25 mouse cellular contexts compared by ENCODE assay signal in the genomic region with DNA sequence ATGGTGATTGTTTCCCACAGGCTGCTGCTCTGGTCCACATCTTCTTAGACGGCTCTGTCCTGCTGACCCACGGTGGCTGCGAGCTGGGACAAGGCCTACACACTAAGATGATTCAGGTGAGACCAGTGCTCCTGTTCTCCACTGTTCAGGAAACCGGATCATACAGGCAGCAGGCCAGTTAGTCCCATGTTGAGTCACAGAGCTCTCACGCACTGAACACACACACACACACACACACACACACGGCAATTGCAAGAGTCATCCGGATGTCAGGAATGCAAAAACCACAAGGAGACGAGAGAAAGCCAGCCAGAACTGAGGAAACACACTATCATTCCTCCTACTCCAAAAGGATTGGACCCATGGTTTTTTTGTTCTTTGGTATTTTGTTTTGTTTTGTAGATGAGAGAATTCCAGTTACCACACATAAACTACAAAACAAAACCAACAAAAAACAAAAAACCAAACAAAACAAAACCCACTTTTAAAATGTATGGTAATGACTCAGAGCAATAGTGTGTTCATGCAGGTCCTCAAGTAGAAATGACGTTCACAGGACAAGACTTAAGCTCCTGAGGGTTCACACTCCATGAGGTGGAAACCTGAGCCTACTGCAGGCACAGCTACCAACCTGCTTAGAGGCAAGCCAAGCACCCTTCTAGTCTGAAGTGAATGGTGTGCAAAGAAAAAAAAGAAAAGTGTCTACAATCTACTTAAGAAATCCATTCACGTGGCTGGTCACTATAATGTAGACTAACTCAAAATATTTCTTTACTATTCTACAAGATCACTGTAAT. TPM values are rescaled to one million over a fixed set of nuclear protein-coding genes. Genes with fewer than 3 reads are reported as not detected.
DNase-seq lines count a peak whose midpoint lies in the region; TF ChIP-seq lines count a peak whose summit lies in the region.
"Had no signal": no experiment of that assay in that cellular context is flagged by ENCODE, and none has a peak within 500 bp of the region (broad histone marks: within the 10 kb centered on the region; RNA-seq: fewer than 3 reads in every experiment).

No protein-coding gene starts in this region.

- peak overlapping the region; percentile 27 for H3K4me2 ChIP-seq in myocyte (ENCODE audit: low read depth)
- H3K4me2 ChIP-seq: liver, embryonic 11.5 days; midbrain, embryonic 12.5 days; neural tube, embryonic 13.5 days had no signal

- no peaks in the 10 kb centered on the region for H3K79me2 ChIP-seq in myocyte (ENCODE audit: control insufficient read depth, insufficient read depth)

- no peak for TF ChIP-seq POLR2A in lung, adult 2 months (IDR thresholded peaks at IDR 0.05; ENCODE audit: borderline replicate concordance, extremely low read depth, low read depth, low read length)
- no peak for TF ChIP-seq POLR2A in myocyte (IDR thresholded peaks at IDR 0.05; ENCODE audit: insufficient read length, low read depth)

- H3ac ChIP-seq in myocyte (ENCODE audit: control insufficient read depth, insufficient read length), result no peak overlapping the region

- H3K27me3 ChIP-seq in myocyte (ENCODE audit: control insufficient read depth, insufficient read depth, insufficient read length), result peaks cover under 1% of the 10 kb centered on the region
- H3K27me3 ChIP-seq: midbrain, embryonic 12.5 days; neural tube, embryonic 13.5 days had no signal

- no peaks in the 10 kb centered on the region for H3K4me1 ChIP-seq in lung, adult 2 months (ENCODE audit: control insufficient read depth, insufficient read depth, low read length)
- H3K4me1 ChIP-seq: hindbrain, embryonic 10.5 days; midbrain, embryonic 12.5 days; neural tube, embryonic 13.5 days had no signal

- H3K4me3 ChIP-seq in lung, adult 2 months (replicated peaks; ENCODE audit: extremely low read depth, low read depth, low read length), result no peak overlapping the region
- no peak overlapping the region for H3K4me3 ChIP-seq in myocyte
- H3K4me3 ChIP-seq: heart, adult 2 months; hindbrain, embryonic 10.5 days; midbrain, embryonic 12.5 days; neural tube, embryonic 13.5 days had no signal

- TF ChIP-seq CTCF in lung, adult 2 months (IDR thresholded peaks at IDR 0.05; ENCODE audit: insufficient read depth, low read length), result no peak

- 60% methylated on average over 10 of the region's 10 CpGs for WGBS in lung, adult 2 months

- DNase-seq in heart, adult 11 months, result peak; percentile 14
- no peak for DNase-seq in heart, adult 8-10 months (ENCODE audit: low spot score)
- DNase-seq in lung, postnatal 36 days, result peak; percentile 10
- no peak for DNase-seq in lung, adult 2 months
- DNase-seq in Muller cell, postnatal 12 days (ENCODE audit: inconsistent ontology term), result peak; percentile 37
- no peak for DNase-seq in natural killer cell, adult 2 months (ENCODE audit: low spot score in 2 of 2)
- DNase-seq: adrenal gland, adult 8-10 months; cerebellum, adult 18-20 months; cerebellum, postnatal 25 days; gastrocnemius, postnatal 14 days; heart, adult 2 months; thymus, postnatal 25 days had no signal

- H3K36me3 ChIP-seq in myocyte (ENCODE audit: control insufficient read depth, insufficient read depth), result no peaks in the 10 kb centered on the region
- H3K36me3 ChIP-seq: G1E; hindbrain, embryonic 10.5 days; midbrain, embryonic 12.5 days; neural tube, embryonic 13.5 days had no signal

TF ChIP-seq in myocyte, 11 proteins besides CTCF, POLR2A, EP300 and RAD21:
- no peak for TF ChIP-seq SRF (IDR thresholded peaks at IDR 0.05; ENCODE audit: control insufficient read depth, insufficient read length, low read depth)
- TF ChIP-seq MYOD1 (IDR thresholded peaks at IDR 0.05; ENCODE audit: control insufficient read depth in 1 of 3, insufficient read length in 2 of 3, low read depth in 2 of 3), result no peak
- no peak for TF ChIP-seq E2F4 (IDR thresholded peaks at IDR 0.05; ENCODE audit: insufficient read depth)
- TF ChIP-seq MAX (IDR thresholded peaks at IDR 0.05; ENCODE audit: low read depth), result no peak
- TF ChIP-seq TCF12 (IDR thresholded peaks at IDR 0.05; ENCODE audit: insufficient read depth, poor library complexity, severe bottlenecking), result no peak
- no peak for TF ChIP-seq POLR2AphosphoS2 (IDR thresholded peaks at IDR 0.05; ENCODE audit: insufficient read length, low read depth)
- no peak for TF ChIP-seq MYOG (IDR thresholded peaks at IDR 0.05; ENCODE audit: control insufficient read depth in 1 of 3, insufficient read depth in 1 of 3, insufficient read length in 2 of 3, low read depth in 2 of 3)
- no peak for TF ChIP-seq USF1 (IDR thresholded peaks at IDR 0.05; ENCODE audit: low read depth)
- TF ChIP-seq REST (IDR thresholded peaks at IDR 0.05; ENCODE audit: insufficient read depth, insufficient read length), result no peak
- TF ChIP-seq TCF3 (IDR thresholded peaks at IDR 0.05; ENCODE audit: insufficient read length, low read depth), result no peak
- TF ChIP-seq CEBPB (IDR thresholded peaks at IDR 0.05; ENCODE audit: insufficient read depth, poor library complexity, severe bottlenecking), result no peak

RNA-seq across cellular contexts. Expression of a gene that starts 20.7 kb away (rescaled TPM):
- not detected for total RNA-seq in heart, adult 8-10 months (2022)
- not detected in 2 replicates for polyA plus RNA-seq in lung, adult 2 months (2012; rRNA removed)
- not detected for polyA plus RNA-seq in myocyte (2012; fragmentation: generic; extraction: Trizol)
- total RNA-seq: heart, adult 2 months; hindbrain, postnatal 0 days; left cerebral cortex, adult 18-20 months; megakaryocyte progenitor cell, adult 5-6 weeks; monocyte, adult 5-6 weeks had no signal
- polyA plus RNA-seq: forebrain, embryonic 14.5 days; heart, adult 2 months; limb, embryonic 11.5 days; liver, embryonic 11.5 days; midbrain, embryonic 12.5 days had no signal

RNA-seq across cellular contexts. Expression of a gene that starts 47.2 kb away (rescaled TPM):
- total RNA-seq in heart, adult 8-10 months (2022), result not detected
- polyA plus RNA-seq in lung, adult 2 months (2012; rRNA removed), result 0.05 and 0.51 TPM in 2 replicates
- polyA plus RNA-seq in myocyte (2012; fragmentation: generic; extraction: Trizol), result not detected
- total RNA-seq: adrenal gland, adult 8-10 months; heart, adult 2 months; megakaryocyte progenitor cell, adult 5-6 weeks; monocyte, adult 5-6 weeks had no signal
- polyA plus RNA-seq: heart, adult 2 months; intestine, postnatal 0 days; midbrain, embryonic 12.5 days had no signal

Comparison
In these comparisons a context has a peak if more than half of its experiments do, and no peak if none do; other contexts are left out.
1. DNase-seq: peak in heart, adult 11 months (single experiment), lung, postnatal 36 days (single experiment) and Muller cell, postnatal 12 days (single experiment); none in heart, adult 8-10 months (single experiment), lung, adult 2 months (single experiment) and natural killer cell, adult 2 months (0 of 2).